Mouse (Mus musculus) G1E (cell line): ENCODE data around the gene 1700015F17Rik. TPM values are rescaled to one million over a fixed set of nuclear protein-coding genes. Genes with fewer than 3 reads are reported as not detected.

Experiments
- ATAC-seq: 2 replicates; pipeline ENCODE4 v1.8.0; 2016; ENCODE audit warnings: mild to moderate bottlenecking; ENCODE audit not compliant: insufficient number of reproducible peaks, poor library complexity, low FRiP score, severe bottlenecking; ENCODE audit errors: extremely low read depth
- DNase-seq: peaks from one replicate; pipeline ENCODE4 v3.0.0; 2012; ENCODE audit warnings: low spot score
- H3K27me3 ChIP-seq: 2 replicates; pipeline ENCODE4 v1.6.1; 2012; ENCODE audit warnings: mild to moderate bottlenecking, low read length, inconsistent platforms; ENCODE audit not compliant: insufficient read depth
- H3K36me3 ChIP-seq: replicated peaks from 2 replicates; pipeline ENCODE3; 2012; ENCODE audit warnings: mild to moderate bottlenecking, inconsistent platforms
- H3K4me1 ChIP-seq: 2 replicates; pipeline ENCODE4 v1.6.1; 2012; ENCODE audit warnings: low read depth, low read length, inconsistent platforms, mixed read lengths; ENCODE audit not compliant: insufficient read depth
- H3K4me3 ChIP-seq: 2 replicates; pipeline ENCODE4 v1.5.1; 2012; ENCODE audit warnings: low read depth, mild to moderate bottlenecking, inconsistent platforms, low read length, moderate library complexity, mixed read lengths
- H3K9me3 ChIP-seq: replicated peaks from 2 replicates; pipeline ENCODE4 v1.6.1; 2012; ENCODE audit warnings: inconsistent platforms
- CTCF ChIP-seq: IDR thresholded peaks from 2 replicates; pipeline ENCODE4 v1.5.1; 2012; ENCODE audit warnings: low read depth, low read length, inconsistent platforms, mixed read lengths
- GATA1 ChIP-seq: IDR thresholded peaks from 2 replicates; pipeline ENCODE4 v1.6.1; 2012; ENCODE audit warnings: borderline replicate concordance, low read length, inconsistent platforms, mixed read lengths
- GATA2 ChIP-seq: IDR thresholded peaks from 2 replicates; pipeline ENCODE4 v1.6.1; 2012; ENCODE audit warnings: low read depth, low read length, inconsistent platforms, borderline replicate concordance
- POLR2AphosphoS5 ChIP-seq: IDR thresholded peaks from 2 replicates; pipeline ENCODE4 v1.6.1; 2012; ENCODE audit warnings: low read depth, low read length, inconsistent platforms; ENCODE audit not compliant: insufficient replicate concordance
- TAL1 ChIP-seq: conservative IDR thresholded peaks from 2 replicates; pipeline ENCODE4 v1.6.1; 2012; ENCODE audit warnings: low read depth, low read length, inconsistent platforms, mixed read lengths
- polyA plus RNA-seq: library from polyadenylated mRNA; stranded (reverse); fragments of >175 nt; gene quantifications from 2 replicates; pipeline ENCODE4 v1.2.3, GENCODE M21; 2012
- total RNA-seq, 2 experiments: library from RNA; stranded (forward) in 1 of 2; stranded (reverse) in 1 of 2; fragments of 200-1000 nt in 1 of 2; fragments of >200 nt in 1 of 2; fragmentation: Nextera tagmentation in 1 of 2; gene quantifications; 2 replicates each; pipeline ENCODE4 v1.2.3; 2014 to 2017

Gene 1700015F17Rik
- total and polyA plus RNA-seq, 3 experiments: not detected

DNA sequence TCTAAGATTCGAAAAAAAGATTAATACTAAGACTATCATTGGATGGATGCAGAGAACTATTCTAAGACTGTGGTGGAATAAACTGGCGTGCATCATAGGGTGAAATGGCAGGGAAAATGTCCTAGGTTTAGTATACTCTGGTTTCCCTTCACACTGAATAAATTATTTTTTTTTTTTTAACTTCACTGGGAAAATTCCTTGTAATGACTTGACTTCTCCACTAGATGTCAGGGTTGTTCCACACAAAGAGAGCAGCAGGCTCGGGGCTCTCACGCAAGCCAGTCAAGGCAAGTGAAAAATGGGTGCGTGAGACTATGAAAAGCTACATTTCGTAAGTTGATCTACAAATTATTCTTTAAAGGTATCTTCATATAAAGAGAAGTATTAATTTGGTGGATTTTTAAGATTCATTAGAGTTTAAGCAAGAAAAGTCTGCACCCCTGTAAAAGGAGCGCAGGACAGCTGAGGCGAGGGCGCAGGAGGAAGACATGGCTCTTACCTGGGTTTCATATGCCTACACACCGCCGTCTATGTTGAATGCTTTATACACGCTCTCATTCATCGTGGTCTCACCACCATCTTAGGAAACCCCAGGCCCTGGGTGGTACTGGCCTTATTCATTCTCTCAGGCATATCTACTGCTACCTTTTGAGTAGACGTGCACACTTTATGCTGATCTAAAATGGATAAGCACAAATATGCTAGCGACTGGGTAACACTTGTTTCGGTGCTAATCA is 15.5 kb upstream of the 1700015F17Rik start:
- Histone ChIP-seq H3K9me3 (no peaks in the 10 kb centered on the region), H3K27me3 (peaks cover 8% of the 10 kb centered on the region; the same call in 1 of the 2 replicates), H3K36me3 (no peaks in the 10 kb centered on the region), H3K4me1 (peaks cover 11% of the 10 kb centered on the region), H3K4me3 (no peak overlapping the region)
- DNase-seq (peak; percentile 15), ATAC-seq (0 out of 2 replicates have a peak, but pooled peaks have one; percentile 34)
- TF ChIP-seq GATA1: no peak
- TF ChIP-seq CTCF: peak; percentile 21; the same call in 1 of the 2 replicates

DNA sequence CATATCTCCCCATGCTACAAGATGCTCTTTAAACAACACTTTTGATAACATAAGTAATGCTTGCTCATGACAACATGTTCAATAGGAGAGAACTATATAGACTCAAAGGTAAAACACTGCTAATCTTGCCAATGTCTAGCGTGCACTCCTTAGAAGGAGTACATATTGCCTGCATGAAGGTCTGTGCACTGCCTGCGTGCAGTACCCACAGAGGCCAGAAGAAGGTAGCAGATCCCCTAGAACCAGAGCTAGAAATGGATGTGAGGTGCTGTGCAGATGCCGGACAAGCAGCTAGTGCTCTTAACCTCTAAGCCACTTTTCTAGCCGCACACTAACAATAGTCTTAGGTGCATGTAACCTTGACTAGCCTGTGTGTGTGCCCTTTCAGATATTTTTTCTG is 13.2 kb upstream of the 1700015F17Rik start:
- Histone ChIP-seq H3K27me3 (peaks cover 8% of the 10 kb centered on the region; the same call in 1 of the 2 replicates), H3K4me3 (no peak overlapping the region), H3K36me3 (no peaks in the 10 kb centered on the region), H3K4me1 (peaks cover 11% of the 10 kb centered on the region), H3K9me3 (no peaks in the 10 kb centered on the region)
- ATAC-seq (no peak), DNase-seq (no peak)
- TF ChIP-seq GATA1 (no peak), CTCF (no peak), GATA2 (no peak), TAL1 (no peak), POLR2AphosphoS5 (no peak)

DNA sequence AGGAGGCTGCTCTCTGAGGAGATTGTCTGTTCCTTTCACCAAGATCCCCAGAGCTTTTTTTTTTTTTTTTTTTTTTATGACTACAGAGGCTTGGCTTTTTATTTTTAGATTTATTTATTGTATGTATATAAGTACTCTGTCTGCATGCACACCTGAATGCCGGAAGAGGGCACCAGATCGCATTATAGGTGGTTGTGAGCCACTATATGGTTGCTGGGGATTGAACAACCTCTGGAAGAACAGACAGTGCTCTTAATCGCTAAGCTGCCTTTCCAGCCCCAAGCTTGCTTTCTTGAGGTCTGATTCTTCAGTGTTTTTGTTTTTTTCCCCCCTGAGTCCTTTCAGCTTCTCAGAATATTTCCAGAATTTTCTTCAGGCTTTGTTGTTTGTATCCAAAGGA is 7.1 kb upstream of the 1700015F17Rik start:
- Histone ChIP-seq H3K4me3 (no peak overlapping the region), H3K27me3 (no peaks in the 10 kb centered on the region; the same call in 1 of the 2 replicates), H3K9me3 (no peaks in the 10 kb centered on the region), H3K4me1 (no peaks in the 10 kb centered on the region), H3K36me3 (no peaks in the 10 kb centered on the region)
- no peak for ATAC-seq
- TF ChIP-seq GATA1 (no peak), TAL1 (no peak), CTCF (no peak), GATA2 (no peak), POLR2AphosphoS5 (no peak)
- DNase-seq: no peak

DNA sequence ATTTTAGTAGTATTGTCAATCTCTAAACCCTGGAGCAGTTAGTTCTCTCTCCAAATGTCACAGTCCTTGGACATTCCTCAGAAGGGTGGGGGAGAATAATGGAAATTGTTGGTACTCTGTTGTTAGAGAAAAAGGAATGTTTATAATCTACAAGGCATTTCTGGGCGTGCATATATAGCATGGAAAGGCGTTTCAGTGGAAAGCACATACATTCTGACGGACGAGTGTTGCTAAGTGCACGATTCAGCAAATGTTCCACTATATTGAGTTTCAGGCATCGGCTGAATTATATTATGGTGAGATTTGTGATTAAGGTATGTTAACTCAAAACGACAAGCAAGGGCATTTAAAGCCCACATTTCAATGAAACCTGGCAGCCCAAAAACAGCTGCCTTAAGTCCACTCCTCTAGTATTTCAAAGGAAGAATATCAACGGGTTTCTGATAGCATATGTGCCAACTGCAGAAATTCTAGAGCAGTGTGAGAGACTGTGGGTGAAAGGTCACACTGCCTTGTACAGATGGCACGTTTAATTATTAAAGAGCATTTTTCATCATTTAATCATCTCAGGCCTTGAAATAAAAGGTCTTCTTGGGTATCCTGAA is 4.4 kb upstream of the 1700015F17Rik start:
- TF ChIP-seq GATA1: no peak
- no peak for TF ChIP-seq GATA2
- TF ChIP-seq CTCF: no peak
- TF ChIP-seq TAL1: no peak
- TF ChIP-seq POLR2AphosphoS5: no peak
- DNase-seq (no peak), ATAC-seq (no peak)
- peaks cover 2% of the 10 kb centered on the region for H3K27me3 ChIP-seq
- H3K4me1 ChIP-seq: no peaks in the 10 kb centered on the region
- no peaks in the 10 kb centered on the region for H3K9me3 ChIP-seq
- H3K4me3 ChIP-seq: no peak overlapping the region
- H3K36me3 ChIP-seq: no peaks in the 10 kb centered on the region

DNA sequence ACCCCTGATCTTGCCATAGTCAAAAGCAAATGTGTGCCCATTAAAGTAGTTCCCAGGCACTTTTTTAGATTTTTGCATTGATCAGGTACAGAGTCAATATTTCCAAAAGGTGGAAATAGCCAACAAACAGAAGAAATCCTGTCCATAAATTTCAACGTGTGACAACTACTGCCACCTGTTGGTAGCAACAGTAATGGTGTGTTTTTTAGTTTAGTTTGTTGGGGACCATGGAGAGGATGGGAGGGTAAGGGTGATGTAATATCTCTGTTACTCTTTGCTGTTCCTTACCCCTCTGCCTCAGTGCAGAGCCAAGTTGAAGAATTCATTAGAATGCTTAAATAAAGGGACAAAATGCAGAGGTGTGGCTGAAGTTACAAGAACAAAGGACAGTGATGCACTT is 2.7 kb upstream of the 1700015F17Rik start:
- H3K36me3 ChIP-seq: no peaks in the 10 kb centered on the region
- H3K9me3 ChIP-seq: no peaks in the 10 kb centered on the region
- peaks cover 2% of the 10 kb centered on the region for H3K27me3 ChIP-seq
- H3K4me3 ChIP-seq: no peak overlapping the region
- ATAC-seq (no peak), DNase-seq (no peak)
- no peaks in the 10 kb centered on the region for H3K4me1 ChIP-seq
- no peak for TF ChIP-seq CTCF
- no peak for TF ChIP-seq TAL1
- no peak for TF ChIP-seq GATA1
- TF ChIP-seq GATA2: no peak
- no peak for TF ChIP-seq POLR2AphosphoS5

DNA sequence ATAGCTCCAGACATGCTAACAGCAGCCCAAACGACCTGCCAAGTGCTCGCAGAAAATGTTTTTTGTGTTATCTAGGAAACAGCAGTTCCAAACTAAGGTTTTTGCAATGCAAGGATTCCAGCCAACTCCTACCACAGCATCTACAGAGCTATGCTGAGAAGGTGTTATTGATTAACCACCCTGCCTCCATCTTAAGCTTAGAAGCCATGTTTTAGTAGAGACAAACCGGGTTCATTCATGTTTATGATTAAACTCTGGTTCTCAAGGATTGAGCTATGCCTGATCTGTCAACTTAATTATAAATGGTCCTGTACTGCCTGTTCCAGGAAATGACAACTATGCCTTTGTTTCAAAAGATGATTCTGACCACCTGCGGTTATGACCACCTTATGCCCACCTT is 2.8 kb downstream of the 1700015F17Rik start:
- no peaks in the 10 kb centered on the region for H3K4me1 ChIP-seq
- H3K36me3 ChIP-seq: no peaks in the 10 kb centered on the region
- TF ChIP-seq GATA2 (no peak), POLR2AphosphoS5 (no peak), CTCF (no peak), TAL1 (no peak), GATA1 (no peak)
- ATAC-seq (no peak), DNase-seq (no peak)
- no peak overlapping the region for H3K4me3 ChIP-seq
- H3K9me3 ChIP-seq: no peaks in the 10 kb centered on the region
- peaks cover 2% of the 10 kb centered on the region; the same call in 1 of the 2 replicates for H3K27me3 ChIP-seq
